Mouse (Mus musculus) bone marrow, adult 2 months (tissue): ENCODE measurements around the gene Rnf115. TPM values are rescaled to one million over a fixed set of nuclear protein-coding genes. Genes with fewer than 3 reads are reported as not detected.

Experiments used
- H3K27ac ChIP-seq: fragments of 200-500 bp; 2 replicates; pipeline ENCODE4 v1.5.1; 2012; ENCODE audit warnings: low read depth, mild to moderate bottlenecking, control low read depth, inconsistent platforms, low read length; ENCODE audit not compliant: control insufficient read depth, poor library complexity, insufficient read depth
- H3K4me1 ChIP-seq: fragments of 200-500 bp; 2 replicates; pipeline ENCODE4 v1.6.1; 2011; ENCODE audit warnings: low read length; ENCODE audit not compliant: control insufficient read depth, insufficient read depth
- H3K4me3 ChIP-seq: fragments of 200-500 bp; replicated peaks from 2 replicates; pipeline ENCODE3; 2011; ENCODE audit warnings: mild to moderate bottlenecking, low read depth, low read length, control low read depth; ENCODE audit not compliant: control insufficient read depth
- CTCF ChIP-seq: fragments of 200-500 bp; IDR thresholded peaks from 2 replicates; pipeline ENCODE4 v1.5.1; 2011; ENCODE audit warnings: low read length, control low read depth; ENCODE audit not compliant: control insufficient read depth, insufficient read depth
- POLR2A ChIP-seq: fragments of 200-500 bp; IDR thresholded peaks from 2 replicates; pipeline ENCODE4 v1.6.1; 2011; ENCODE audit warnings: low read depth, mild to moderate bottlenecking, control low read depth, low read length, borderline replicate concordance; ENCODE audit not compliant: control insufficient read depth
- WGBS: fragments of 180-500 bp; shearing (Covaris S2); methylation state at CpG from one replicate; pipeline ENCODE4 v1.1.7; 2018; 5-methylcytosine and 5-hydroxymethylcytosine counted together
- polyA plus RNA-seq: library from polyadenylated mRNA; stranded (reverse); fragments of >200 nt; gene quantifications from 2 replicates; pipeline ENCODE4 v1.2.4, GENCODE M21; 2011; ENCODE audit warnings: low replicate concordance; ENCODE audit not compliant: missing spikeins, insufficient read depth, insufficient read length

The Rnf115 gene
- polyA plus RNA-seq, 1 experiment = 17.2 TPM

GRCm38 (mm10) chr3:96700376-96700775, 27.1 kb upstream of the Rnf115 start:
- 63% methylated on average over 7 of the region's 7 CpGs for WGBS
- H3K4me1 ChIP-seq = no peaks in the 10 kb centered on the region; the same call in 1 of the 2 replicates
- no peak overlapping the region for H3K27ac ChIP-seq
- no peak for TF ChIP-seq CTCF
- TF ChIP-seq POLR2A = no peak
- no peak overlapping the region for H3K4me3 ChIP-seq

- Histone ChIP-seq H3K4me3 (no peak overlapping the region), H3K4me1 (no peaks in the 10 kb centered on the region; the same call in 1 of the 2 replicates), H3K27ac (no peak overlapping the region)
- 94% methylated on average over 4 of the region's 4 CpGs for WGBS
- TF ChIP-seq CTCF (no peak), POLR2A (no peak)
Measured at GRCm38 (mm10) chr3:96701003-96701402, 26.5 kb upstream of the Rnf115 start.

- TF ChIP-seq CTCF = peak; percentile 42; the same call in 1 of the 2 replicates
- no peak for TF ChIP-seq POLR2A
- H3K4me1 ChIP-seq = no peaks in the 10 kb centered on the region
- 72% methylated on average over 11 of the region's 11 CpGs for WGBS
- H3K27ac ChIP-seq = no peak overlapping the region
- H3K4me3 ChIP-seq = no peak overlapping the region
Measured at GRCm38 (mm10) chr3:96704778-96705177, 22.7 kb upstream of the Rnf115 start.

- WGBS = 79% methylated on average over 11 of the region's 11 CpGs
- H3K27ac ChIP-seq = no peak overlapping the region
- TF ChIP-seq CTCF (no peak), POLR2A (no peak)
- H3K4me3 ChIP-seq = no peak overlapping the region
- no peaks in the 10 kb centered on the region for H3K4me1 ChIP-seq
Measured at GRCm38 (mm10) chr3:96706217-96706616, 21.2 kb upstream of the Rnf115 start.

GRCm38 (mm10) chr3:96706984-96707383, 20.5 kb upstream of the Rnf115 start:
- WGBS = 73% methylated on average over 7 of the region's 7 CpGs
- H3K4me1 ChIP-seq = no peaks in the 10 kb centered on the region
- H3K4me3 ChIP-seq = no peak overlapping the region
- H3K27ac ChIP-seq = no peak overlapping the region
- no peak for TF ChIP-seq POLR2A
- no peak for TF ChIP-seq CTCF

GRCm38 (mm10) chr3:96707903-96708683, 19.4 kb upstream of the Rnf115 start, which contains the start of gene Nudt17:
Gene Nudt17, minus strand, starts transcription at chr3:96708562.
- no peaks in the 10 kb centered on the region for H3K4me1 ChIP-seq
- WGBS = 6% methylated on average over 42 of the region's 42 CpGs
- H3K27ac ChIP-seq = no peak within 1 kb of the TSS
- peak within 1 kb of the TSS; percentile 41 for H3K4me3 ChIP-seq
- TF ChIP-seq POLR2A (no peak), CTCF (peak; percentile 86)

- H3K27ac ChIP-seq = no peak overlapping the region
- H3K4me3 ChIP-seq = no peak overlapping the region
- no peaks in the 10 kb centered on the region for H3K4me1 ChIP-seq
- TF ChIP-seq POLR2A = no peak
- no peak for TF ChIP-seq CTCF
- WGBS = 57% methylated on average over 2 of the region's 2 CpGs
Measured at GRCm38 (mm10) chr3:96708684-96709064, 18.8 kb upstream of the Rnf115 start.

- Histone ChIP-seq H3K4me1 (no peaks in the 10 kb centered on the region; the same call in 1 of the 2 replicates), H3K4me3 (no peak overlapping the region), H3K27ac (no peak overlapping the region)
- TF ChIP-seq POLR2A (no peak), CTCF (no peak)
- whole genome bisulfite sequencing = 85% methylated on average over 5 of the region's 5 CpGs
Measured at GRCm38 (mm10) chr3:96714286-96714685, 13.2 kb upstream of the Rnf115 start.
